Mouse (Mus musculus) neural tube, embryonic 12.5 days (tissue): ENCODE data around the gene Lypd8. TPM values are rescaled to one million over a fixed set of nuclear protein-coding genes. Genes with fewer than 3 reads are reported as not detected.
A peak's percentile ranks its signal among the peaks of the same experiment; 100 is the strongest.
"Not testable (repeated sequence)": the region's sequence is repeated elsewhere in the genome, so short reads cannot be mapped to it uniquely, and the experiment has no call there.

Experiments
- ATAC-seq: fragments of 200-750 bp; cut with Nextera tagmentation; 2 replicates; pipeline ENCODE4 v1.8.0; 2017; ENCODE audit warnings: low read depth, mild to moderate bottlenecking, moderate TSS enrichment, moderate library complexity; ENCODE audit not compliant: low FRiP score
- H3K27ac ChIP-seq: fragments of 300-500 bp; sonication (generic); 2 replicates; pipeline ENCODE4 v1.5.1; 2016
- H3K27me3 ChIP-seq: fragments of 300-500 bp; sonication (generic); replicated peaks from 2 replicates; pipeline ENCODE4 v1.6.1; 2016; ENCODE audit warnings: mild to moderate bottlenecking
- H3K36me3 ChIP-seq: fragments of 300-500 bp; sonication (generic); 2 replicates; pipeline ENCODE4 v1.6.1; 2016; ENCODE audit warnings: mild to moderate bottlenecking
- H3K4me1 ChIP-seq: fragments of 300-500 bp; sonication (generic); 2 replicates; pipeline ENCODE4 v1.6.1; 2016
- H3K4me2 ChIP-seq: fragments of 300-500 bp; sonication (generic); replicated peaks from 2 replicates; pipeline ENCODE4 v1.6.1; 2016; ENCODE audit warnings: mild to moderate bottlenecking
- H3K4me3 ChIP-seq: fragments of 300-500 bp; sonication (generic); 2 replicates; pipeline ENCODE4 v1.5.1; 2016
- H3K9ac ChIP-seq: fragments of 300-500 bp; sonication (generic); 2 replicates; pipeline ENCODE4 v1.6.1; 2016; ENCODE audit warnings: mild to moderate bottlenecking
- H3K9me3 ChIP-seq: fragments of 300-500 bp; sonication (generic); 2 replicates; pipeline ENCODE4 v1.6.1; 2016; ENCODE audit warnings: mild to moderate bottlenecking
- WGBS: fragments of 180-500 bp; shearing (Covaris S2); methylation state at CpG from one replicate; pipeline ENCODE4 v1.1.7; 2016; 5-methylcytosine and 5-hydroxymethylcytosine counted together
- polyA plus RNA-seq: library from polyadenylated mRNA; unstranded; fragments of >200 nt; fragmentation: Nextera tagmentation; extraction: Ambion mirVana; gene quantifications from 2 replicates; pipeline ENCODE4 v1.2.1, GENCODE M21; 2016

Gene Lypd8
- polyA plus RNA-seq, 1 experiment from 2014 or later, result not detected

DNA sequence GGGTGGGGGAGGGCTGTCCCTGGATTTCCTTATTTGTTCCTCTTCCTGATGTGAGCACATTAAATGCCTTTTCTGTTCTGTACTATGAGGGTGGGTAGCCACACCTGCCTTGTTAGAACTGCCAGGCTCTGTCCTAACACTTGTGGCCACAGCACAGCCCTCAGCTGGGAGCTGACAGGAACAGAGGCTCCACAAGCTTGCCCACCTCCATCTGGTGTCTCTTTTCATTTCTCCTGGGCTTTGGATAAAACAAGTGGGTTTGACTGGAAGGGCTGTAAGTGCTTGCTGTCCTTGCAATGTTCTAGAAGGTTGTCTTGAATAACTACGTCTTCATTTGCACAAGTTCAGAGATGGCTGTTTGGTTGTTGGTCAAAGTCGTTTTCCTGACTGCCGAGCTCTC is 23.9 kb upstream of the Lypd8 start:
- H3K36me3 ChIP-seq, result no peaks in the 10 kb centered on the region
- H3K4me2 ChIP-seq, result no peak overlapping the region
- no peak overlapping the region for H3K9ac ChIP-seq
- no peaks in the 10 kb centered on the region for H3K4me1 ChIP-seq
- no peak for ATAC-seq
- no peaks in the 10 kb centered on the region for H3K9me3 ChIP-seq
- WGBS, result 84% methylated on average over 3 of the region's 3 CpGs
- H3K27me3 ChIP-seq, result no peaks in the 10 kb centered on the region
- no peak overlapping the region for H3K4me3 ChIP-seq
- H3K27ac ChIP-seq, result no peak overlapping the region

DNA sequence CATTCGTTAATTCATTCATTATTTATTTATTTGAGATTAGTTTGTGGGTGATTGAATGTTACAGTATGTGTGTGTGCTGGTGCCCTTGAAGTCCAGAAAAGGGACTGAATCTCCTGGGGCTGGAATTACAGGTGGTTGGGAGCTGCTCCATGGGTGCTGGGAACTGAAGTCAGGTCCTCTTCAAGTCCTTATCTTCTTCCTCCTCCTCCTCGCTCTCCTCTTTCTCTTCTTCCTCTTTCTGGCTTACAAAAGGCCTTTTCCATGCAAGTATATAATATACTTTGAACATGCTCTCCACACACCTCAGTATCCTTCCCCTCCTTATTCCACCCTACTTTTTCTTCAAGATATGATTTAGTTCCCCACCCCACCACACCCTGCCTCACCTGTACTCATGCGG is 21.8 kb upstream of the Lypd8 start:
- H3K36me3 ChIP-seq, result no peaks in the 10 kb centered on the region

DNA sequence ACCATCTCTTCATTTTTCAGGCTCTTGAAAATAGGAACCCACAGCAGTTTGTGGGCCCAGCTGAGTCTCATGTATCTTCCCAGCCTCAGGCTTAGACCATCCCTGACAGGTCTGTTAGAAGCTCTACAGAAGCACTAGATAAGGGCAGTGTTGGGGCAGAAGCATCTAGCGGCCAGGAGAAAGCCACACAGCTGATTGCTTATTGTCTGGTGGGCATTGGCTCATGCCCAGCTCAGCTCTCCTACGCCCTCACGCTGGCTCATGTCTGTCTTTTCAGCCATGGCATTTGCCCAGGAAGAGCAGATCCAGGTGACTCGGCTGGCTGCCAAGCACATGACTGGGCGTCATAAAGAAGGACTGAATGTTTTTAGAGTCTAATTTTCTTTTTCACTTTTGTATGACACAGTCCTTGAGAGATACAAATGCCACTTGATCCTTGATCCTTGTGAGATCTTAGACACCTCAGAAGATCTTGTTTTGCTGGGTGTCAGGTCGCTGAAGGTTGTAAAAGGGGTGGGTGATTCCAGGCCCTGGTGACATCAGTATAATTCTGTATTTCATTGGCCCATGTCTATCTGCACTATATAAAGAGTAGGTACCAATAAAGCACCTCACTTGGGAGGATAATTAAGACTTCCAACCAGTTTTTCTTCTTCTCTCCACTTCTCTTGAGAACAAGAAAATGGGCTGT is 20.9 kb upstream of the Lypd8 start:
- Histone ChIP-seq H3K36me3 (no peaks in the 10 kb centered on the region), H3K4me3 (no peak overlapping the region), H3K4me1 (no peaks in the 10 kb centered on the region), H3K9me3 (no peaks in the 10 kb centered on the region), H3K27me3 (no peaks in the 10 kb centered on the region), H3K27ac (no peak overlapping the region), H3K9ac (no peak overlapping the region), H3K4me2 (no peak overlapping the region)
- 90% methylated on average over 6 of the region's 6 CpGs for WGBS
- ATAC-seq, result no peak

More for the DNA sequence above, 21.8 kb upstream of the Lypd8 start:
- no peak overlapping the region for H3K27ac ChIP-seq
- 95% methylated on average over 3 of the region's 3 CpGs for WGBS
- H3K27me3 ChIP-seq, result no peaks in the 10 kb centered on the region
- H3K4me2 ChIP-seq, result no peak overlapping the region
- no peak overlapping the region for H3K9ac ChIP-seq
- ATAC-seq, result no peak
- no peak overlapping the region for H3K4me3 ChIP-seq
- no peaks in the 10 kb centered on the region for H3K9me3 ChIP-seq
- no peaks in the 10 kb centered on the region for H3K4me1 ChIP-seq

DNA sequence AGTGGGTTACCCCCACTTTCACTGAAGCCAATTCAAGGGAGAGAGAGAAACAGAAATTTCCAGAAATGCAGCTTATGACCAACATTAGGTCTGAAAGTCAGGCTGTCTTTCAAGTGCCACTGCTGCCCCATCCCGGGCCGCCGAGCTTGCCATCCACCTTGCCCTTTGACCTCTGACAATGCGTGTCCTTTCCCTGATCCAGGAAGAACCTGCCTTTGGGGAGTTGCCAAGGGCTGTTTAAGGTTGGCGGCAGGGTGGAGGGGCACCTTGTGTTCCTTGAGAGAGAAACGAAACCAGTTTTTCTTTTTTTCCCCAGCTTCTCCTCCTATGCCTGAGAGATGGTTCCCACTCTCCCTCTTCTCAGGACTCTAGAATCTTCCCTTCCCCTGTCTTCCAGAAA is 16.3 kb upstream of the Lypd8 start:
- not testable (repeated sequence) for H3K27ac ChIP-seq, ATAC-seq, H3K9ac ChIP-seq, H3K27me3 ChIP-seq, H3K36me3 ChIP-seq, H3K9me3 ChIP-seq, H3K4me2 ChIP-seq, H3K4me3 ChIP-seq, H3K4me1 ChIP-seq
- WGBS, result no CpG with 5 or more reads among the region's 6 CpGs

DNA sequence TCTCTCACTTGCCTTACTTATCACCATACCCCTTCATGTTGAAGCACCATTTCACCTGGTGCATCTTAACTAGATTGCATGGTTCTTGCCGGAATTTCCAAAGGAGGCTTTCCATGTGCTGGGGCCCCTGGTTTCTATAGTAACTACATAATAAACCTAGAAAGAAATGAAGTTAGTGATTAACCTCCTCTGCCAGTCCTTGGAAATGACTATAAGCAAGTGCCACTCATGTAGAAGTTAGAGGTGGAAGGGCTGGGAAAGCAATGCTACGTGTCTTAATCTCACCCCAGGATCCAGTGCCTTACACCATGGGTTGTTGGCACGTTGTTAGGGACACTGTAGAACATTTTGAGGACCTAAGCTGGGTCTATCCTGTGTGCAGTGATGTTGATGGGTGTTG is 14.4 kb upstream of the Lypd8 start:
- 65% methylated on average over 3 of the region's 3 CpGs for WGBS
- Histone ChIP-seq H3K27ac (no peak overlapping the region), H3K4me3 (no peak overlapping the region), H3K36me3 (no peaks in the 10 kb centered on the region), H3K27me3 (no peaks in the 10 kb centered on the region), H3K4me1 (no peaks in the 10 kb centered on the region), H3K9ac (no peak overlapping the region), H3K9me3 (no peaks in the 10 kb centered on the region), H3K4me2 (no peak overlapping the region)
- no peak for ATAC-seq

DNA sequence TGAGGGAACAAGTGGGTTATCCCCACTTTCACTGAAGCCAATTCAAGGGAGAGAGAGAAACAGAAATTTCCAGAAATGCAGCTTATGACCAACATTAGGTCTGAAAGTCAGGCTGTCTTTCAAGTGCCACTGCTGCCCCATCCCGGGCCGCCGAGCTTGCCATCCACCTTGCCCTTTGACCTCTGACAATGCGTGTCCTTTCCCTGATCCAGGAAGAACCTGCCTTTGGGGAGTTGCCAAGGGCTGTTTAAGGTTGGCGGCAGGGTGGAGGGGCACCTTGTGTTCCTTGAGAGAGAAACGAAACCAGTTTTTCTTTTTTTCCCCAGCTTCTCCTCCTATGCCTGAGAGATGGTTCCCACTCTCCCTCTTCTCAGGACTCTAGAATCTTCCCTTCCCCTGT is 12.7 kb upstream of the Lypd8 start:
- not testable (repeated sequence) for H3K4me2 ChIP-seq, H3K36me3 ChIP-seq, H3K27ac ChIP-seq, ATAC-seq, H3K27me3 ChIP-seq, H3K4me1 ChIP-seq, H3K4me3 ChIP-seq, H3K9me3 ChIP-seq, H3K9ac ChIP-seq
- no CpG with 5 or more reads among the region's 6 CpGs for WGBS

DNA sequence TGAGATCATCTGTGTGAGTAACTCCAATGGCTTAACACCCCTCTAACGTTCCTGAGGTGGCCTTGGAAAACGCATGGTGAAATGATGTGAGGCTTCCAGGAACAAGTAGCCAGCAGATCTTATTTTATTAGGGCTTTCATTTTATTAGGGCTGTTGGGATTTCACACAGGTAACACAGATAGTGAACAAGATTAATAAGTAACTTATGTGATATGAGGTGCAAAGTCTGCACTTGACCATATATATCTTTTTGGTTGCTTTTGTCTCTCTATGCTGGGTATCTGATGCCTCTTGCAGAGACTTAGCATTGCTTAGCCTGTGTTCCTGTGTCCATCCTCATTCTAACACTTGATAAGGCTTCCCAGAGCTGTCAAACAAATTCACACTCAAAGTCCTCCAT is 1.6 kb upstream of the Lypd8 start:
- H3K36me3 ChIP-seq, result no peaks in the 10 kb centered on the region

DNA sequence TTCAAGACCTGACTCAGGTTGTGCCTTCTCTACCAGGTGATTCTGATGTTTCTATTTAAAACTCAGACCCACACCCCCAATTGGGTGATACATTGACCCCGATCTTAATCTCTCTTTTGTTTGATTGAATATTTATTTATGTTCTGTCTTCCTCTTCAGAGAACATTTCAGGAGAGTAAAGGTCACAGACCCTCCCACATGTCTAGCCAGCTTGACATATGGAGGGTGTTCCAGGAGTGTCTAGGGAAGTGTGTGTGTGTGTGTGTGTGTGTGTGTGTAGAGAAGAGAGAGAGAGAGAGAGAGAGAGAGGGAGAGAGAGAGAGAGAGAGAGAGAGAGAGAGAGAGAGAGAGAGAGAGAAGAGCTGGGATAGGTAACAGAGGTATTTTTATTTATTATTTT is 1.2 kb upstream of the Lypd8 start:
- H3K27me3 ChIP-seq, result no peaks in the 10 kb centered on the region
- H3K4me1 ChIP-seq, result no peaks in the 10 kb centered on the region
- no peaks in the 10 kb centered on the region for H3K36me3 ChIP-seq
- no peak overlapping the region for H3K27ac ChIP-seq
- no peak overlapping the region for H3K4me2 ChIP-seq
- no peaks in the 10 kb centered on the region for H3K9me3 ChIP-seq
- no peak for ATAC-seq
- H3K4me3 ChIP-seq, result no peak overlapping the region
- H3K9ac ChIP-seq, result no peak overlapping the region
- 71% methylated on average over 1 of the region's 1 CpGs for whole genome bisulfite sequencing

More for the DNA sequence above, 1.6 kb upstream of the Lypd8 start:
- Histone ChIP-seq H3K9ac (no peak overlapping the region), H3K4me1 (no peaks in the 10 kb centered on the region), H3K27ac (no peak overlapping the region), H3K4me3 (no peak overlapping the region), H3K9me3 (no peaks in the 10 kb centered on the region), H3K4me2 (no peak overlapping the region), H3K27me3 (no peaks in the 10 kb centered on the region)
- ATAC-seq, result no peak
- WGBS, result 88% methylated on average over 2 of the region's 2 CpGs

DNA sequence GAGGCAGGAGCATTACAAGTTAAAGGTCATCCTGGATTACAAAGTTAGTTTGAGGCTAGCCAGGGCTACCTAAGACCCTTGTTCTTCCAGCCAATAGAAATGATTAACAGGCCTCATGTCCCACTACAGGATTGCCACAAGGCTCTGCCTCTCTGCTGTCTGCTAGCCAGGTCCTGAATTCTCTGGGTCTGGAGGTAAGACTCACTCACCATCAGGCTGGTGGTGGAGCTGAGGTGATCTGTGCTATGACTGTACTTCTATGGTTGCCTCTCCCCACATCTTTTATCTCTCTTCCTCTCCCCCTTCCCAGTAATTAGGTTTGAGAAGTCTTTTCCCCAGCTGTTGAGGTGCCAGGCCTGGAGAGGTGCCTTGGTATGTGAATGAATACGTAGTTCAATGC is 673 bp downstream of the Lypd8 start:
- ATAC-seq, result no peak
- 93% methylated on average over 1 of the region's 1 CpGs for WGBS
- H3K9ac ChIP-seq, result no peak overlapping the region
- H3K4me3 ChIP-seq, result no peak overlapping the region
- no peaks in the 10 kb centered on the region for H3K4me1 ChIP-seq
- no peak overlapping the region for H3K4me2 ChIP-seq
- H3K27ac ChIP-seq, result no peak overlapping the region
- no peaks in the 10 kb centered on the region for H3K27me3 ChIP-seq
- H3K9me3 ChIP-seq, result no peaks in the 10 kb centered on the region
- no peaks in the 10 kb centered on the region for H3K36me3 ChIP-seq

DNA sequence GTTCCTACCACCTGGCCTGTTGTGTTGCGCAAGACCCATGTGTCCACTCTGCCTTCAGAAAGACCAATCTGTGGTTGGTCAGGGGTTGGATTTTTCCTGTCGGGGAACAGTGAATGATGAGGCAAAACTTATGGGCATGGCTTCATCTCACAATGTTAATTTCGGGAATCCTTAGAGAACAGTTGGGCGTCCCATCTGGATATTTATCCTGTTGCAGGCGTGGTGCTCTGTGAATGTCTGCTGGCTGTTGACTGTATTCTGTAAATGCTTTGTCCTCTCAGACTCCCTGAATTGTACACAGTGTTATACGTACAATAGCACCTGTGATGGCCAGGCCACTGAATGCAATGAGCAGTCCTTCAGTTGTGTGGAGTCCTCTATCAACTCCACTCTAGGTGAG is 3.6 kb downstream of the Lypd8 start:
- Histone ChIP-seq H3K9ac (no peak overlapping the region), H3K36me3 (no peaks in the 10 kb centered on the region), H3K4me3 (no peak overlapping the region), H3K27me3 (no peaks in the 10 kb centered on the region), H3K27ac (no peak overlapping the region), H3K4me2 (no peak overlapping the region), H3K4me1 (no peaks in the 10 kb centered on the region), H3K9me3 (no peaks in the 10 kb centered on the region)
- ATAC-seq, result no peak
- 91% methylated on average over 6 of the region's 6 CpGs for WGBS

DNA sequence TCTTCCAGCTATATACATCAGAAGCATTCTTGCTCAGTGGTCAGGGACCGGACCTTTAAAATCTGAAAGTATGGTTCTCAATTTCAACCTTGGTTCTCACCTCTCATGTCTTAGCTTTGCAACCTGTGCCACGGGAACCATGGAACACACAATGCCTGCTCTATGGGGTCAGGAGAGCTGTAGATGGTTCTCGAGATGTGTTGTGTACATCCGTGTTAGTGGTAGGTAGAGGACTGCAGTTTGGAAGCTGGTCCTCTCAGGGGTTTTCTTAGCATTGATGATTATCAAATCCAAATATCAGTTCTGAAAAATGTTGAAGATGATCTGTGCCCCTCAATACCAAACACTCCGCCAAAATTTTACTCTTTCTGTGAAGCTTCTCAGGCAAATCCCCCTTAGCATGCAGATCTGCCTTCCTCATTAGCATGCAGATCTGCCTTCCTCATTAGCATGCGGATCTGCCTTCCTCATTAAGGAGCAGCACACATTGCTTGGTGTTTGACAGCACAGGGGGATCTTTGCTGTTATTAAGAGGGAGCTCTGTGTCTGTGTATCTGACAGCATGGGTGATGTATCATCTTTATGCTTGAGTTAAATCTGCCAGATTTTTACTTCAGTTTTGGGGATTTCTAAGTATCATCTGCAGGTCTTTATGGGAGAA is 21.3 kb downstream of the Lypd8 start:
- Histone ChIP-seq H3K4me1 (no peaks in the 10 kb centered on the region), H3K36me3 (no peaks in the 10 kb centered on the region), H3K27me3 (no peaks in the 10 kb centered on the region), H3K27ac (no peak overlapping the region), H3K4me3 (no peak overlapping the region), H3K9ac (no peak overlapping the region), H3K4me2 (no peak overlapping the region), H3K9me3 (no peaks in the 10 kb centered on the region)
- WGBS, result 51% methylated on average over 6 of the region's 6 CpGs
- peak; percentile 58; the same call in 1 of the 2 replicates for ATAC-seq

DNA sequence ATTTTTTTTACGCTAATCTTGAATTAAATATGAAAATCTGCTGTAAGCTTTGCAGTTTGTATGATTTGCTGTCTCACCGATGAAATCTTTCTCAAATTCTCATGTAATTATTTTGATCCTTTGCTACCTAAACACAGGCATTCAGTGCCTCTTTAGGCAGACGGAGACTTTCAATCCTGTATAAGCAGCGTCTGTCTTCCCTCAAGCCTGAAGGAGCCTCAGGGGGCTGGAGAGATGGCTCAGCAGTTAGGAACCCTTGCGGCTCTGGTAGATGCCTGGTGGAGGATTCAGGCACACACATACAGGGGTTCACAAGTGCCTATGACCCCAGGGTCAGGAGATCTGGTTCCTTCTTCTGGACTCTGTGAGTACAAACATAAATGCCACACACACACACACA is 21.8 kb downstream of the Lypd8 start:
- H3K27ac ChIP-seq, result no peak overlapping the region
- 49% methylated on average over 5 of the region's 5 CpGs for WGBS

DNA sequence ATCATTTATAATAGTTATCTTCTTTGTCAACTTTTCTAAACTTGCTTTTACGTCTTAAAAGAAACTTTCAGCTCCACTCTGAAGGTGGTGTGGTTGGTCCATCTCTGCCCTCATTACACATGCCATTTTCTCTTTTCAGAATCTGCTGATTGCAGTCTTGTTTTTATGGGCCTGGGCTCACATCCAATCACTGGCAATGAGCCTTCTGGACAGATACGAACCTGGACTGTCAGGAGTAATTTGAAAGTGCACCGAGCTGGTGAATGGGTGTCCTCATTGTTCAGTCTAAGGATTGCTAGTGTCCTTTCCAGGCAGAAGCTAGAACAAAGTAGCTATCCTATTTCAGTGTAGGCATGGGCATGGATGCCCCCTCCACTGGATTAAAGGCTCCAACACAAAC is 29.2 kb downstream of the Lypd8 start:
- no peaks in the 10 kb centered on the region for H3K4me1 ChIP-seq
- H3K36me3 ChIP-seq, result no peaks in the 10 kb centered on the region
- H3K4me3 ChIP-seq, result no peak overlapping the region
- H3K4me2 ChIP-seq, result no peak overlapping the region
- no peaks in the 10 kb centered on the region for H3K27me3 ChIP-seq
- H3K9me3 ChIP-seq, result no peaks in the 10 kb centered on the region
- 75% methylated on average over 3 of the region's 3 CpGs for WGBS
- no peak overlapping the region for H3K27ac ChIP-seq
- H3K9ac ChIP-seq, result no peak overlapping the region
- ATAC-seq, result no peak

More for the DNA sequence above, 21.8 kb downstream of the Lypd8 start:
- H3K4me1 ChIP-seq, result no peaks in the 10 kb centered on the region
- no peaks in the 10 kb centered on the region for H3K27me3 ChIP-seq
- no peak overlapping the region for H3K4me3 ChIP-seq
- no peak overlapping the region for H3K4me2 ChIP-seq
- 0 out of 2 replicates have a peak, but pooled peaks have one; percentile 29 for ATAC-seq
- no peaks in the 10 kb centered on the region for H3K9me3 ChIP-seq
- H3K36me3 ChIP-seq, result no peaks in the 10 kb centered on the region
- H3K9ac ChIP-seq, result no peak overlapping the region
